ENCODE assay signal across 8 mouse cellular contexts in genomic region chr7:16452587-16453073, GRCm38 (mm10). TPM values are rescaled to one million over a fixed set of nuclear protein-coding genes. Genes with fewer than 3 reads are reported as not detected.
A peak's percentile ranks its signal among the peaks of the same experiment; 100 is the strongest.
DNase-seq lines count a peak whose midpoint lies in the region; ATAC-seq and TF ChIP-seq lines count a peak whose summit lies in the region.

Tmem160 (plus strand) TSS chr7:16452779.

- peak; percentile 99 for ATAC-seq in frontal cortex, adult (ENCODE audit: low TSS enrichment)
- ATAC-seq in lung, postnatal 0 days: peak; percentile 100

- peak within 1 kb of the TSS; percentile 84 for H3K27ac ChIP-seq in hindbrain, embryonic 10.5 days
- H3K27ac ChIP-seq in lung, postnatal 0 days (ENCODE audit: low read length): peak within 1 kb of the TSS; percentile 38; the same call in 1 of the 2 replicates

- no peak for TF ChIP-seq EP300 in lung, postnatal 0 days (IDR thresholded peaks at IDR 0.05)

- peak within 1 kb of the TSS; percentile 44; the same call in 1 of the 2 replicates for H3K9ac ChIP-seq in lung, postnatal 0 days (replicated peaks; ENCODE audit: low read depth)

- H3K9me3 ChIP-seq in hindbrain, embryonic 10.5 days: no peaks in the 10 kb centered on the region
- H3K9me3 ChIP-seq in lung, postnatal 0 days (ENCODE audit: low read length): no peaks in the 10 kb centered on the region

- no peaks in the 10 kb centered on the region for H3K27me3 ChIP-seq in hindbrain, embryonic 10.5 days (ENCODE audit: insufficient read depth, poor library complexity, severe bottlenecking)
- no peaks in the 10 kb centered on the region for H3K27me3 ChIP-seq in lung, postnatal 0 days (replicated peaks; ENCODE audit: insufficient read depth, low read length)

- WGBS in hindbrain, embryonic 10.5 days: 1% methylated on average over 30 of the region's 30 CpGs
- 1% methylated on average over 28 of the region's 30 CpGs for WGBS in lung, postnatal 0 days

- no peak for TF ChIP-seq CTCF in lung, postnatal 0 days (IDR thresholded peaks at IDR 0.05)

- peak within 1 kb of the TSS; percentile 98 for H3K4me2 ChIP-seq in lung, postnatal 0 days (replicated peaks; ENCODE audit: low read depth, low read length)

- H3K4me3 ChIP-seq in hindbrain, embryonic 10.5 days: peak within 1 kb of the TSS; percentile 80
- peak within 1 kb of the TSS; percentile 77 for H3K4me3 ChIP-seq in lung, postnatal 0 days (ENCODE audit: low read depth, low read length)

- peaks cover 25% of the 10 kb centered on the region for H3K36me3 ChIP-seq in hindbrain, embryonic 10.5 days
- no peaks in the 10 kb centered on the region for H3K36me3 ChIP-seq in lung, postnatal 0 days (ENCODE audit: insufficient read depth, low read length)

- H3K4me1 ChIP-seq in hindbrain, embryonic 10.5 days (replicated peaks): peaks cover 8% of the 10 kb centered on the region
- H3K4me1 ChIP-seq in lung, postnatal 0 days (ENCODE audit: insufficient read depth, low read depth, low read length): 0 out of 2 replicates have a peak, but pooled peaks cover 5% of the 10 kb centered on the region

- DNase-seq in Muller cell, postnatal 12 days (ENCODE audit: inconsistent ontology term): peak; percentile 94
- peak; percentile 96 for DNase-seq in cerebellum, adult 9-10 months
- peak; percentile 87 for DNase-seq in hindbrain, embryonic 10.5 days (ENCODE audit: low spot score)
- DNase-seq in layer of hippocampus, adult 9-11 months: peak; percentile 97
- peak; percentile 98 for DNase-seq in lung, postnatal 0 days (ENCODE audit: low spot score)
- DNase-seq in retina, adult 2 months (ENCODE audit: low read depth, low spot score): peak; percentile 75
- peak; percentile 86 to 93 for DNase-seq in thymus, postnatal 36 days

RNA-seq across cellular contexts. Expression of gene Tmem160, which starts in this region (rescaled TPM):
- polyA plus RNA-seq in hindbrain, embryonic 10.5 days (2016; fragmentation: Nextera tagmentation; extraction: Ambion mirVana): 67.4 and 70.9 TPM in 2 replicates
- polyA plus RNA-seq in lung, postnatal 0 days (2015; fragmentation: Nextera tagmentation; extraction: Ambion mirVana): 81.0 and 87.9 TPM in 2 replicates

Comparison
In these comparisons a context has a peak if more than half of its experiments do, and no peak if none do; other contexts are left out.
1. Peak in every context shown above with its lines: DNase-seq, ATAC-seq, H3K4me3 ChIP-seq and H3K27ac ChIP-seq.